Mouse (Mus musculus) gastrocnemius, adult 8-10 months (tissue): Measurements from ENCODE around the gene Zfp607b. TPM values are rescaled to one million over a fixed set of nuclear protein-coding genes. Genes with fewer than 3 reads are reported as not detected.

ENCODE experiments used
- DNase-seq, 2 experiments: peaks; one replicate each; pipeline ENCODE4 v3.0.0; 2022; ENCODE audit warnings: low spot score in 2 of 2
- total RNA-seq, 4 experiments: library from RNA; stranded (reverse); gene quantifications; 2 replicates each; pipeline ENCODE4 v1.2.4; 2022

The Zfp607b gene
- total RNA-seq, 4 experiments from 2014 or later = 0.11 to 0.70 (median 0.33) TPM

DNA sequence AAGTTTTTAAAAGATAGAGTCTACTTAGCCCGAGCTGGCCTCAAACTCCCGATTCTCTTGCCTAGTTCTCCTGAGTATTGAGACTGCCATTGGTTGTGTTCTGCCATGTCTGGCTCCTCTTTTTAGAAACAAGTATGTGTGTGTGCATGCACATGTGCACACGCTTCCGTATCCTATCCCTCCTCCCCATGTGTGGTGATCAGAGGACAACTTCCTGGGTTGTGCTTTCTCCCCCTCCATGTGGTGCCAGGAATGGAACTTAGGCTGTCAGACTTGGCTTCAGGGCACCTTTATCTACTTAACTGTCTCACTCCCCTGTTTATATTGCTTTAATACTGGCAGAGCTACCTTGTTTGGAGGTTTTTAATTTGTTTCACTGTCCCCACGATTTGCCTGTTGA lies 3.9 kb upstream of the Zfp607b start:
- no peak for DNase-seq

DNA sequence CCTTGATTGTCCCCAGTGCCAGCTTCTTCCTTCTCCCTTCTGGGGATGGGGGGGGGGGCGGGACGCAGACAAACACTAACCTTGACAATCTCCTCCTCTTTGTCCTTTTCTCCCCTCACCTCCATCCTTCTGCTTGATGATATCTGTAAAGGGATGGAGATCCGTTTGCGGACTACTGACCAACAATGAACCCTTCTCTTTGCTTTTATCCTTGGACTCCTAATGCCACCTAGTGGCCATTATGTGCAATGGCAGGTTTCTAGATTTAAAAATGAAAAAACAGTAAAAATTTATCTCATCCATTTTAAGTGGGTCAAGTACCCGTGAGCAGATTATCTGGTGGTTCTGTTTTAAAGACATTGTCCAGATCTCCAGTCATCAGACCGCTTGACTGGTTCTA lies 3.5 kb upstream of the Zfp607b start:
- no peak for DNase-seq

DNA sequence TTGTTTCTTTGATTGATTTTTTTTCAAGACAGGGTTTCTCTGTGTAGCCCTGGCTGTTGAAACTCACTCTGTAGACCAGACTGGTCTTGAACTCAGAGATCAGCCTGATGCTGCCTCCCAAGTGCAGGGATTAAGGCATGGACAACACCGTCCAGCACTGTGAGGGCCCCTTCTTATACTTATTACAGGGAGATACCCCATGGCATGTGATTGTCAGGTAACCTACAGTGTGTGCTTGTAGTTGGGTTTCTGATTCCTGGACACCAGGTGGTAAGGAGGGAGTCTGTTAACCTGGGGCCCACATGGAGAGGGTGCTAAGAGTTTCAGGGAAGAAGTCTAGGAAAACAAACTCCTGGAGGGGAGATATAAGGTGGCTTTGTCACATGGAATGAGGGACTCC lies 2.1 kb upstream of the Zfp607b start:
- DNase-seq = no peak

DNA sequence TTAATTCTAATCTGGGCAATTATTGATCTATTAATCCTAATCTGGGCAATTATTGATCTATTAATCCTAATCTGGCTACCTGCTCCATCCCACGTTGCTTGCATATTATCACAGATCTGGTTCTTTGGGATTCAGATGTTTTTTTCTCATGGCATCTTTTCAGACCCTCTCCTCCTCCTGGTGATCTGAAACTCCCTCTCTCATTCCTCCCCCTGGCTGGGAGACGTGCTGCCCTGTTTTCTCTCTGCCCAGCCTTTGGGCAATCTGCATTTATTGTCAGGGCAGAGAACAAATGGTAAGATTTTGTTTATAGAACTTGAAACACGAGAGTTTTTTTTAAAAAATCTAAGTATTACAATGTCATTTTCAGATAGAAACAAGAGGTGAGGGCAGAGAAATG lies 1.3 kb upstream of the Zfp607b start:
- no peak for DNase-seq

DNA sequence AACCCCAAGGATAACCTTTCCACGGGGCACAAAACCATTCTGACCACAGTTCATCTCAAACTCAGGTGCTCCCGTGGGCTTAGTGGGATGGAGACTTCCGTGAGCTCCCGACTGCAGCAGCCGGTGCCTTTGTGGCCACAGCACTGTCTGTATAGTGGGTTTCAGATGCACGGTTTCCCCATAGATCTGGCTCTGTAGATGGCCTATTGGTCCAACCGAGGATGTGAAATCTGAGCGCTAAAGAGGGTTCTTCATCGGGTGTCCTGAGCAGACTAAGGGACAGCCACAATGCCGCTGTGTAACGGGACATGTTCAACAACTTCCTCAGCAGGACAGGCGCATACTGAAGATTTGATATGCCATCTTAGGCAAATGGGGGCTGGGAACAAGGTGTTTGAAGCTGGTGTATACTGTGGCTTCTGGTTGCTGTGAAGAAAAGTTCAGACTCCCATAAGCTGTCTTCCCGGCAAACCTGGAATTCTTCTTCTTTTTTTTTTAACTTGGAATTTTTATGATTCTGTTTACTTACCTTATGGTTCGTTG lies 823 bp upstream of the Zfp607b start:
- no peak for DNase-seq

DNA sequence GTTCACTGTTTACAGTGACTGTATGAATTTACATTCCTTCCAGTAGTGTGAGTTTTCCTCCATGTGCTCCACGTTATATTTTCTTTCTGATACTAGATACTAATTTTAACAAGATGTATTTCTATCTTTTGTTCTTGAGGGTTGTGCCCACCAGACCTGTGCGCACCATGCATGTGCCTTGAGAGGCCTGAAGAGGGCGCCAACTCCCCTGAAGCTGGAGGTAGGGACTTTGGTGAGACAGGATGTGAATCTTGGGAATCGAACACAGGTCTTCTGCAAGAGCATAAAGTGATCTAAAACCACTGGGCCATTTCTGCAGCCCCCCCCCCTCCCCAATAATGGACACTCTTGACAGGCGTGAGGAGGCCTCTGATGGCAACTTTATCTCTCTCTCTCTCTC lies 1.9 kb downstream of the Zfp607b start:
- no peak for DNase-seq

DNA sequence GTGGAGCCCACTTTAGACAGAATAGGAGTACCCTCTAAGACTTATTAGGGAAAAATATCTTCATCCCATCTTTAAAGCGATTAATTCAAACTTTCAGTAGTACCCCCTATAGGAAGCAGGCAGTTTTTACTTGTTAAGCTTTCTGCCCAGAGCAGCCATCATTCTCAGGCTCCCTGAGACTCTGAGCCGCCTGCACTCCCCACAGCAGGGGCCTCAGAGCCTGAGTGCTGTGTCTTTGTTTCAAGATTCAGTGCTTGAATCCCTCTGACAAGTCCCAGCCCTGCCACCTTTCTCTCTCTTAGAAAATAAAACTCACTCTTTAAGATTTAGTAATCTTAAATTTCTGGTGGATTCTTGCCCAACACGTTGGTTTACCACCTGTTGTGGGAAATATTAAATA lies 7.6 kb downstream of the Zfp607b start:
- no peak for DNase-seq

DNA sequence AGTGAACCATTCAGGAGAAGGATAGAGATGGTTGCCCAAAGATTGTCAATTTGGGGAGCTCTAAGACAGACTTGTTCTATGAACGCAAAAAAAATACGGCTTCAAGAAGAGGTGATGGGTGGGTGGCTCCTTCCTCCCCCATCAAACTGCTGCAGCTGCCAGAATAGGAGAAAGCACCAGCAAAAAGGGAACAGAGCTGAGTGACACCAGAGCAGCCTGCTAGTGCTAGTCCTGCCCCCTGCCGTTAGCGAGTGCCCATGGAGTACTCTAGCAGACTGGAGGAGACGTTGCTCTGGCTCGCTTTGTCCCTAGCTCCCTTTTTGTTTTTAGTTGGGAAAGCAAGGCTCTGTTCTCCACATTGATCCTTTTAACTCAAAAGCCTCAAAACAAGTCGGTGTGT lies 21.3 kb downstream of the Zfp607b start:
- DNase-seq = no peak

DNA sequence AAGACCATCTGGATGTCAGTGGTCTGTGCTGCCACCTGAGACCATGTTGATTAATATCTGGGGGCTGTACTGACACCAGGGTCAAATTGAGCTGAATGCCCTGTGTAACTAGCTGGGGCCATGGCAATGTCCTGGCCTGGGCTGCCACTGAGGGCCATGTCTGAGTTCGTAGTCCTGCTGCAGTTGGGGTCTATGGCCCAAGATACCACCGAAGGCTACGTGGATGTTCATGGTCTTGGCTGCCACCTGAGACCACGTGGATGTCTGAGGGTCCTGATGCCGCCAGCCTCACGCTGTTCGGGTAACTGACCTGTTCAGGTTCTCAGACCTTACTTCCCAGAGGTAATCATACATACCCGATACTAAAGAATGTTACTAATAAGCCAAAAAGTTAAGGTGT lies 32.8 kb downstream of the Zfp607b start:
- no peak for DNase-seq

DNA sequence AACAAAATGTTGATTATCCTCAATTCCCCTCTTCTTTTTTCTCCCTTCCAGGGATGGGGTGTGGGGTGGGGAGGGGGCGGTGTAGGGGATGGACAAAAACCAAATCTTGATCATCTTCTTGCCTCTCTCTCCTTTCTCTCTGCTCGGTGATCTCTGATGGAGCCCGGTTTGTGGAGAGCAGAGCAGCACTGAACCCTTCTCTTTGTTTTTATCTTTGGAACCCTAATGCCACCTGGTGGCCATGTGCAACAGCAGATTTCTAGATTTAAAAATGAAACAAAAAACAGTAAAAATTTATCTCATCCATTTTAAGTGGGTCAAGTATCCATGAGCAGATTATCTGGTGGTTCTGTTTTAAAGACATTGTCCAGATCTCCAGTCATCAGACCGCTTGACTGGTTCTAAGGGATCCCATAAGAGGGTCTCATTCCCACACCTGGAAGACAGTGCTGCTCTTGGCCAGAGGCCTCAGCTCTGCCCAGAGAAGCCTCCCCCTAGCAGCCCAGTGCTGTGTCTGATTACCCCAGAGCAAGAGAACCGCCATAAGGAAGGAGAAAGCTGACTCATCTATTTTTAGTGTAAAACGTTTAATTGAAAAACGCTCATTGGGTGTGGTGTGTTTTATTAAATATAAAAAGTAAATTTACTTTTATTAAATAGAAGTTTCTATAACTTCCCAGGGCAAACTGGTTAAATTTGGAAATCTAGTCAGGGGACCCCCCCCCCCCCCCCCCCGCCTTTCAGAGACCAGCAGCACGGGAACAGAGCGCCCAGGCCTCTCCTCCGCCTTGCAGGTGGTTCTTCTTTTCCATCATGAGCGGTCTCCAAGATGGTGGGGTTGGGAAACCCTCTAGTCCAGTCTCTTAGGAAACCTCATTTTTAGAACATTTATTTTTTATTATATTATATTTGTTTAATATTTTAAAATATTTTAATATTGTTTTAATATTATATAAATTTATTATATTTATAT lies 36.7 kb downstream of the Zfp607b start:
- no peak for DNase-seq

DNA sequence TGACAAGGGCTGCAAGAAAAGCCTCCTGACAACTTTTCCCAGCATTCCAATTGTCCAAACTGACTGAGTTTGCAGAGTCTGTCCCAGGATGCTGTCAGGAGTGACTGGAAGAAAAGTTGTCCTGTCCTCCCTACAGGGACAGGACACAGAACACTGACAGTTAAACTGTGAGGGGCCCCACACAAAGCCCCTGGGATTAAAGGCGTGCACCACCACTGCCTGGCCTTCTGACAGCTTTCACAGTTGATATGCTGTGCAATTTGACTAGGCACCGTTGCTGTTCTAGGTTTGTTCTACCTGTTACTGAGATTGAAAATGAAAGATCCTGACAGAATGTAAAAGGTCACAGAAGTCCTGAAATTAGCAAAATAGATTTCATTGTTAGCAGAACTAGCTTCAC lies 38.3 kb downstream of the Zfp607b start:
- DNase-seq = no peak

DNA sequence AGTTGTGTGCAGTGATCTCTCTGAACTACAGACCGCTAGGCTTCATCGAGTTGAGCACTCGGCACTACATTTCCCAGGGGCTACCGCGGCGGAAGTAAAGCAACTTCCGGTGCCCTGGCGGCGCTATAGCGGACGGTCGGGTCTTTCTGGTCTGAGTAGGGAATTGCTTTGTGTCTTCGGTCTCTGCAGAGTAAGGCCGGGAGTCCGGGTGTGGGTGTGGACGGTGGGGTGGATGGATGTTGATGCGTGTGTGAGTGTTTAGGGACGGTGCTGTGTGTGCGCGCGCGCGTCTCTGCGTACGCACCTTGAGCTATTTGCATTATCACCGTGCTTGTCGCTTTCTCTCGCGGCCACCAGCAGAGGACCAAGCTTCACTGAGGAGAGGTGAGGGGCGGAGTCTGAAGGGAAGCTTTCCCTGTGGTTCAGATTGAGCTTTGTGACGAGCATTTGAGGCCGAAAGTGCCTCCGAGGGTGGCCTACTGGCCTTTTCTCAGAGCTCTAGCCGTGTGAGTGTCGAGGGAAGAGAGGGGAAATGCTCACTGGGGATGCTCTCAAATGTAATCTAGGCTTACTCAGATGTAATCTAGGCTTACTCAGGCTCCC lies 42.2 kb downstream of the Zfp607b start, which contains the start of gene Zfp60:
Gene Zfp60, plus strand, starts transcription at position 109 of the 603 bp plus-strand sequence.
- DNase-seq = peak; percentile 52 to 72

DNA sequence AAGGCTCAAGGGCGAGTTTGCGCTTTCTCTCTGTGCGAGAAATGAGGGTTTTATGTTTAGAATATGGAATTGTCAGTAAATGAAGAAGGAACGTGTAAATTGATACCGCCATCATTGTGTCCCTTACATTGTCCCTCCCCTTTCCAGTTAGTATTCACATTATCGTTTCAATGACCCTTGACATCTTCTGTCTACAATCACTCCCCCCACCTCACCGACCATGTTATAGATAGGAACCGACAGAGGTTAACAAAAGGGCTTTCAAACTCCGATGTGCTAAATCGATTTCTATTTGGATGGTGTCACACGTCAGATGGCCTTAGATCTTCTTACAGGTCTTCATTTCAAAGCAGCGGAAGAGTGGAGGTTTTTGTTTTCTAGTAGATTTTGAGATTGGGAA lies 42.8 kb downstream of the Zfp607b start:
- DNase-seq = no peak

DNA sequence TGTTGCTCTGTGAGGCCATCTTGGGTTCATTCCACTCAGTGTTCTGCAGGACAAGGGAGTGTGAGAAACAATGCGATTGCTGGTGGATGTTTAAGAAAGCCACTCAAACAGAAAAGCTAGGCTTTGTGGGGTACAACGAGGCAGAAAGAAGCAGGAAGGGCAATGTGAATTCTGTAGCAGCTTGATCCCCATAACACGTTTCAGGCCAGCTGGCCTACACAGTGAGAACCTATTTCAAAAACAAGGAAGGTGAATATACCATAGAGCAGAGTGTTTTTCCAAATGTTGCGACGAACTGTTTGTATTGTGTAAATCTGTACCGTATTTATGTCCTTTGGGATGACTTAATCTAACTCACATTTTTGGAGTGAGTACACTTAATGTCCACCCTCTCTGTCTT lies 43.4 kb downstream of the Zfp607b start:
- DNase-seq = no peak

DNA sequence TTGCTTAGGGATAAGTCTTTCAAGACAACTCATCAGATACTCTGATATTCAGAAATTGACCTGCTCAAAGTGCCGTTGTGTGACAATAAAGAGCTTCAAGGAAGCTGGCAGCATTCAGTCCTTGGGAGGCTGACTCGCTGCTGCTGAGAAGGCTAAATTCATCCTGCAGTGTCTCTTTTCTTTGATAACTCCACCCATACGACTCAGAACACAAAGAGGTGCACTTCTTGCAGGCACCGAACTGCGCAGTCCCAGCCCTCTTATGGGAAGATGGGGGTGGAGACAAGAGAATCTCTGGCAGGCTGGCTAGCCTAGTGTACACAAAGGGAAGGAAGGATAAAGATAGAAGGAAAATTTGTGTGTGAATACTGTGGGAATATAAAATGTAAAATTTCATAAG lies 46.3 kb downstream of the Zfp607b start:
- DNase-seq = no peak

Other genes starting within 250 kb of the Zfp607b start
- not detected for gene Sptbn4, start 241.7 kb upstream of the Zfp607b start, total RNA-seq
- gene Blvrb, start 241.4 kb upstream of the Zfp607b start, total RNA-seq = 10 to 100 TPM in 3 of 4 experiments, 1 to 10 TPM in 1; 9.9 to 14.4 (median 11.3) TPM
- gene Sertad3, start 215.6 kb upstream of the Zfp607b start, total RNA-seq = 1 to 10 TPM; 3.8 to 5.3 (median 4.3) TPM
- gene Sertad1, start 202.4 kb upstream of the Zfp607b start, total RNA-seq = 1 to 10 TPM; 6.5 to 9.8 (median 8.8) TPM
- 1 to 10 TPM; 2.3 to 7.7 (median 5.7) TPM for gene Prx, start 190.0 kb upstream of the Zfp607b start, total RNA-seq
- gene Hipk4, start 166.1 kb upstream of the Zfp607b start, total RNA-seq = under 1 TPM in 1 of 4 experiments, not detected in 3; 0.11 TPM
- 10 to 100 TPM; 14.0 to 15.3 (median 14.9) TPM for gene Pld3, start 136.1 kb upstream of the Zfp607b start, total RNA-seq
- gene 2310022A10Rik, start 136.1 kb upstream of the Zfp607b start, total RNA-seq = 100 to 1,000 TPM; 118 to 123 (median 121) TPM
- gene Akt2, start 97.8 kb upstream of the Zfp607b start, total RNA-seq = 100 to 1,000 TPM; 178 to 228 (median 207) TPM
- not detected for gene Ttc9b, start 35.4 kb upstream of the Zfp607b start, total RNA-seq
- 10 to 100 TPM; 40.0 to 47.7 (median 42.4) TPM for gene Map3k10, start 14.7 kb upstream of the Zfp607b start, total RNA-seq
- gene Zfp60, start 42.0 kb downstream of the Zfp607b start, total RNA-seq = 1 to 10 TPM; 5.8 to 9.5 (median 6.8) TPM
- 1 to 10 TPM; 4.0 to 5.3 (median 4.4) TPM for gene Zfp626, start 117.9 kb downstream of the Zfp607b start, total RNA-seq
- 1 to 10 TPM; 2.3 to 2.7 (median 2.6) TPM for gene Zfp59, start 149.3 kb downstream of the Zfp607b start, total RNA-seq
- 1 to 10 TPM; 1.7 to 2.9 (median 1.9) TPM for gene Zfp607a, start 168.2 kb downstream of the Zfp607b start, total RNA-seq
- 1 to 10 TPM; 2.3 to 5.6 (median 3.8) TPM for gene Zfp974, start 240.1 kb downstream of the Zfp607b start, total RNA-seq